Mouse (Mus musculus) CD4-positive, CD25-positive, alpha-beta regulatory T cell, adult 2 months (primary cell): ENCODE results near the gene Zfp947.
"Not testable (repeated sequence)": the region's sequence is repeated elsewhere in the genome, so short reads cannot be mapped to it uniquely, and the experiment has no call there.

Experiments
- DNase-seq: peaks from one replicate; pipeline ENCODE4 v3.0.0-alpha.2; 2012; ENCODE audit warnings: low read depth, low spot score

Gene Zfp947

GRCm38 (mm10) chr17:22165722-22166294, at the start of gene Zfp947:
TSS of gene Zfp947 (minus strand) at chr17:22166190.
- peak; percentile 27 for DNase-seq

GRCm38 (mm10) chr17:22165304-22165703, 686 bp downstream of the Zfp947 start:
- not testable (repeated sequence) for DNase-seq

- not testable (repeated sequence) for DNase-seq
Measured at GRCm38 (mm10) chr17:22153951-22154350, 12.0 kb downstream of the Zfp947 start.

GRCm38 (mm10) chr17:22118770-22119169, 47.2 kb downstream of the Zfp947 start:
- no peak for DNase-seq
